Mouse (Mus musculus): Measurements from ENCODE around the gene Arid3a.
"Not testable (repeated sequence)": the region's sequence is repeated elsewhere in the genome, so short reads cannot be mapped to it uniquely, and the experiment has no call there.

DNA sequence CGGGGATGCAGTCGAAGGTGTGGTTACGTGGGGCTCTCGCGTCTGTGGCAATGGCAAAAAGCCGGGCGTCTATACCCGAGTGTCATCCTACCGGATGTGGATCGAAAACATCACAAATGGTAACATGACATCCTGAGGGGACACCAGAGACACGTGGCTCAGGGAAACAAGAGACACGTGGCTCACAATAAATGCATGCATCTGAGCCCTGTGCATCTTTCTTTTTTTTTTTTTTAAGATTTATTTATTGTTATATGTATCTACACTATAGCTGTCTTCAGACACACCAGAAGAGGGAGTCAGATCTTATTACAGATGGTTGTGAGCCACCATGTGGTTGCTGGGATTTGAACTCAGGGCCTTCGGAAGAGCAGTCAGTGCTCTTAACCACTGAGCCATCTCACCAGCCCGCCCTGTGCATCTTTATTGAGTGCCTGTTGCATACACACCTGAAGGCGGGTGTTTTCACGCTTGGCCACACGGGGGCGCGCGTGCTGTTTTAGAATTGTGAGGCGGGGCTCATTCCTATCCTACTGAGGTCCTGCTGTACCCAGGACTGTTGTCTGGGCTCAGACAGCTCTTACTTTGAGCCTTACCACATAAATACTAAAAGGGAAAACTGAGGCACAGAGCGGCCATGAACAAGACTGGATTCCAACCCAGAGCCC lies 34.3 kb upstream of the Arid3a start:
- TF ChIP-seq CTCF (IDR thresholded peaks at IDR 0.05; ENCODE audit: low read depth, low read length): peak; percentile 80
- TF ChIP-seq POLR2A (IDR thresholded peaks at IDR 0.05; ENCODE audit: borderline replicate concordance, low read depth, low read length): not testable (repeated sequence)

Data from bone marrow macrophage, adult 2 months (primary cell).